Mouse (Mus musculus) spleen, postnatal 0 days (tissue): ENCODE results near the gene Klhl9. TPM values are rescaled to one million over a fixed set of nuclear protein-coding genes. Genes with fewer than 3 reads are reported as not detected.

Source experiments
- polyA plus RNA-seq: library from polyadenylated mRNA; unstranded; fragments of >200 nt; fragmentation: Nextera tagmentation; extraction: Ambion mirVana; gene quantifications from 2 replicates; pipeline ENCODE4 v1.2.1, GENCODE M21; 2015

Klhl9 gene
- 23.7 and 28.8 TPM in 2 replicates for polyA plus RNA-seq

DNA sequence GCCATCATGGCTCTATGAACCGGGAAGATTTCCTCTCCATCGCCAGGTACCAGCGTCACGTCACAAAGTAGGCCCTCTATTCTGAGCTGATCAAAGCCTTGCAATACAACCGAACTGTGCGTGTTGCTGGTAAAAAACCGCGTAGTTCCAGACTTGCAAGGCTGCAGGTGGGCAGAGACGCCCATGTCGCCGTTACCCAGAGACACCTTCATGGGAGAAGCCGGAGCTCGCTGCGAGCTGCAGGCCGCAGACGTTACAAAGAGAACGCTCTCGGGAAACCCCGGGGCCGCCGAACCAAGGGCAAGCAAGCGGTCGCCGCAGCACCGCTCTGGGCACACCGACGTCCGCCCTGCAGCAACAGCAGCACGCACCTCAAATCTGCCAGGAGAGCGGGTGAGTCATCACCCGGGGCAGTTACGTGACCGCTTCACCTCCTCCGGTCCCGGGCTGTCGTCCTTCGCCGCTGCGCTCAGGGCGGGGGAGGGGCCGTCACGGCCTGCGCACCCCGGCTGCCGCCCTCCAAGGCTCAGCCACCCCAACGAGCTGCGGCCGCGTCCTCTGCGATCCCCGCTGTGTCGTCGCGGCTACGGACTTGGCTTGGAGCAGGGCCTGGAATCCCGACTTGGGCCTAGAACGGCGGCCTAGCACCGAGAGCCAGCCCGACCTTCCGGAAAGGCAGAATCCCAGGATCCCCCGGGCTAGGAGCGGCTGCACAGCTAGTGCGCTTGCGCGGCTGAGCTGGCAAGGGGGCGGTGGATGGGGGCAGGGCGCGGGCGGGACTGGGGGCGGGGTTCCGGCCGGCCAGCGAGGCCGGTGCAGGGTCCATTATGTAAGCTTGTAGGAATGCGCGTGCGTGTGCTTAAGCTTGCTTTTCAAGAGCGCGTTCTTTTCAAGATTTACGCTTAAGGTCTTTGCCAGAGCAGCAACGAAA lies at the start of gene Klhl9, which contains the start of gene Gm26566:
Klhl9 (minus strand) TSS at position 675 of the 931 bp plus-strand sequence.
Gm26566 (plus strand) TSS at position 15 of the 931 bp plus-strand sequence.

DNA sequence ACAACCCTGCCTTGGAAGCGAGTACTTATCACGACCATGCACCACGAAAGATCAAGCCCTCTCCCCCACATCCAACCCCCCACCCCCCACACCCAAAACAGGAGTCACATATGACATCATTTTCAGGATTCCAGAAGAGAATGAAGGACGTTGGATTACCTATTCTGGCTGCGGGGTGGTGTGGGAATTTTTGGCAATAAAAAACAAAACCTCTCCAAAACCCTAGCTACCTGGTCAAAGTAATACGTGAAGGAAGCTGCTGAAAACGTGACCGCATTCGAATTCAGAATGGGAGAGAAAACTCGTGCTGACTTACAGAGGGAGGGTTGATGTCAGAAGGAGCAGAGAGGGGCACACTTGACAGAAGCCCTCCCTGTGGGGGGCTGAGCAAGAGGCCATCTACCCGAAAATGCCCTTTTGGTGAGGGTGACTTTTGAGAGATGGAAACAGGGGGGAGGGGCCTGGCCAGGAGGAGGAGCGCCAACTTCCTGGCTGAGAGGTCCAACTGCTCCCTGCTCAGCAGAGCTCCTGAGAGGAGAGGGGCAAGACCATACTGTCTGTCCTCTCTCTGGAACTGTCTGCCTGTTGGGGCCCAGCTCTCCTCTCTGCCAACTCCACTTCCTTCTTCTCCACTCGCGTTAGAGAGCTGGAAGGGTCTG lies 37.5 kb upstream of the Klhl9 start, which contains the start of gene Gm13283:
Gm13283 (plus strand) TSS at position 510 of the 659 bp plus-strand sequence.

GRCm38 (mm10) chr4:88754818-88755340 lies 32.6 kb upstream of the Klhl9 start, which contains the start of gene Gm13271:
Gm13271 (plus strand) TSS chr4:88754868.

GRCm38 (mm10) chr4:88691259-88691658 lies 31.0 kb downstream of the Klhl9 start, which contains the start of gene Ifnab:
Ifnab (minus strand) TSS chr4:88691359.

GRCm38 (mm10) chr4:88683812-88684211 lies 38.5 kb downstream of the Klhl9 start, which contains the start of gene Ifna2:
Ifna2 (minus strand) TSS chr4:88683912.

DNA sequence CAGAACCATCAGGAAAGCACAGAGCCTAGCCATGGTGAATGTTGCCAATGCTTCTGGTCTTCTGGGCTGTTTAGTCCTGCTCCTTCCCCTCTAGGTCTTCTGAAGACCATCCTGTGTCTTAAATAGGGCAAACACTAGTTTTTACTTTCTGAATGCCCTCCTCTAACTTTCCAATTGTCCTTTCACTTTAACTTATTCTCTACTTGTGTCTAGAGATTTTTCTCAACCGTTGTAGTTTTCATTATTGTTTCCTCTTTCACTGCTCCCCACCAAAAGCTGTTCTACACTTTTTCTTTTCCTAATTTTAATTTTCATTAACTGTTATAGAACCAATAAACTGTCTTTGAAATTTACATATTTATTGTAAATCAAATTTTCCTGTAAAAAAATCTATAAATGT lies 45.4 kb downstream of the Klhl9 start, which contains the start of gene Ifna16:
Ifna16 (minus strand) TSS at position 101 of the 400 bp plus-strand sequence.

Other genes with a start within 250 kb of the Klhl9 start
- not detected in 2 replicates for gene Ifnb1, start 199.7 kb downstream of the Klhl9 start, polyA plus RNA-seq
- not detected in 2 replicates for gene Ifna15, start 164.2 kb downstream of the Klhl9 start, polyA plus RNA-seq
- not detected in 2 replicates for gene Ifna14, start 150.7 kb downstream of the Klhl9 start, polyA plus RNA-seq
- not detected in 2 replicates for gene Ifna9, start 130.1 kb downstream of the Klhl9 start, polyA plus RNA-seq
- not detected in 2 replicates for gene Ifna12, start 119.1 kb downstream of the Klhl9 start, polyA plus RNA-seq
- gene C87499, start 88.1 kb downstream of the Klhl9 start, polyA plus RNA-seq = not detected in 2 replicates
- not detected in 2 replicates for gene Ifna13, start 78.0 kb downstream of the Klhl9 start, polyA plus RNA-seq
- not detected in 2 replicates for gene Ifna16, start 45.5 kb downstream of the Klhl9 start, polyA plus RNA-seq
- not detected in 2 replicates for gene Ifna2, start 38.6 kb downstream of the Klhl9 start, polyA plus RNA-seq
- gene Ifnab, start 31.1 kb downstream of the Klhl9 start, polyA plus RNA-seq = not detected in 2 replicates
- gene Gm26566, start 660 bp downstream of the Klhl9 start, polyA plus RNA-seq = 0.17 and 0.38 TPM in 2 replicates
- gene Gm13271, start 32.4 kb upstream of the Klhl9 start, polyA plus RNA-seq = not detected in 2 replicates
- 0.17 and 0.19 TPM in 2 replicates for gene Gm13283, start 37.7 kb upstream of the Klhl9 start, polyA plus RNA-seq
- gene Gm13290, start 51.4 kb upstream of the Klhl9 start, polyA plus RNA-seq = not detected in 2 replicates
- gene Gm13289, start 54.5 kb upstream of the Klhl9 start, polyA plus RNA-seq = not detected in 2 replicates
- not detected in 2 replicates for gene Gm13272, start 57.4 kb upstream of the Klhl9 start, polyA plus RNA-seq
- 0.33 TPM in 1 of 2 replicates, not detected in the other for gene Ifnz, start 59.7 kb upstream of the Klhl9 start, polyA plus RNA-seq
- gene Gm13276, start 63.2 kb upstream of the Klhl9 start, polyA plus RNA-seq = not detected in 2 replicates
- gene Gm13277, start 66.2 kb upstream of the Klhl9 start, polyA plus RNA-seq = not detected in 2 replicates
- not detected in 2 replicates for gene Gm13278, start 69.1 kb upstream of the Klhl9 start, polyA plus RNA-seq
- gene Gm13275, start 72.0 kb upstream of the Klhl9 start, polyA plus RNA-seq = not detected in 2 replicates
- not detected in 2 replicates for gene Gm13279, start 74.9 kb upstream of the Klhl9 start, polyA plus RNA-seq
- 0.79 TPM in 1 of 2 replicates, not detected in the other for gene Gm13285, start 77.2 kb upstream of the Klhl9 start, polyA plus RNA-seq
- gene Gm13287, start 80.8 kb upstream of the Klhl9 start, polyA plus RNA-seq = not detected in 2 replicates
- not detected in 2 replicates for gene Gm13288, start 83.1 kb upstream of the Klhl9 start, polyA plus RNA-seq
- gene Ifna7, start 93.8 kb upstream of the Klhl9 start, polyA plus RNA-seq = not detected in 2 replicates
- not detected in 2 replicates for gene Ifna11, start 97.5 kb upstream of the Klhl9 start, polyA plus RNA-seq
- not detected in 2 replicates for gene Ifna6, start 105.0 kb upstream of the Klhl9 start, polyA plus RNA-seq
- gene Ifna5, start 113.1 kb upstream of the Klhl9 start, polyA plus RNA-seq = not detected in 2 replicates
- gene Ifna4, start 119.4 kb upstream of the Klhl9 start, polyA plus RNA-seq = not detected in 2 replicates
- not detected in 2 replicates for gene Ifna1, start 127.6 kb upstream of the Klhl9 start, polyA plus RNA-seq
- gene Ifne, start 157.7 kb upstream of the Klhl9 start, polyA plus RNA-seq = not detected in 2 replicates